Mouse (Mus musculus) stomach, postnatal 0 days (tissue): ENCODE results near the gene Selenos.

ENCODE experiments used
- CTCF ChIP-seq: IDR thresholded peaks from 2 replicates; pipeline ENCODE4 v1.5.1; 2016; ENCODE audit warnings: antibody characterized with exemption, low read depth, mild to moderate bottlenecking, moderate library complexity
- EP300 ChIP-seq: optimal IDR thresholded peaks from 2 replicates; pipeline ENCODE3; 2016; ENCODE audit warnings: antibody characterized with exemption

DNA sequence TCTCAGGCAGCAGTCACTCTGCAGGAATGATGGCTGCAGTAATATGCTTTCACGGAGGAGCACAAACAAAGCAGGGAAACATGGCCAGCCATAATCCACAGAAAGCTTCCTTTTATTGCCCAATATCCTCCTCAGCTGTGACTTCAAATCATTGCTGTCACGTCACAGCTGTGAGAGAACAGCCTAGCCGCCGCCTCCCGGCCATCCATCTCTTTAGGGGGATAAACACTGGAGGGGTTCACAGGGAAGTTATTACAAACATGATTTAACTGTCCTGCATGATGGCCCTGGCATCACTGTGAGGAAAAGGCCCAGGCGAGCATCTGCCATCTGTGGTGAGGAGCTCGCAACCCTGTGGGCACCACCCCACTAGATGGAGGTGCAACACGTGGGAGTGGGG lies 42.6 kb upstream of the Selenos start:
- TF ChIP-seq CTCF, result no peak
- no peak for TF ChIP-seq EP300
